Mouse (Mus musculus) megakaryocyte-erythroid progenitor cell, adult 5-6 weeks (primary cell): ENCODE data around the gene Dctn3. TPM values are rescaled to one million over a fixed set of nuclear protein-coding genes. Genes with fewer than 3 reads are reported as not detected.

ENCODE experiments used
- ATAC-seq: replicated peaks from 2 replicates; pipeline ENCODE4 v1.8.0; 2016; ENCODE audit warnings: mild to moderate bottlenecking, inconsistent platforms; ENCODE audit not compliant: severe bottlenecking, poor library complexity, low FRiP score, low TSS enrichment
- total RNA-seq, 2 experiments: library from RNA; stranded (forward) in 1 of 2; stranded (reverse) in 1 of 2; fragments of 200-1000, 215-1000 nt in 1 of 2; fragments of >200 nt in 1 of 2; fragmentation: Nextera tagmentation in 1 of 2; gene quantifications; 2 replicates each; pipeline ENCODE4 v1.2.3; 2014 to 2017

Dctn3 gene
- total RNA-seq, 2 experiments from 2014 or later = 50.6 to 81.2 TPM

DNA sequence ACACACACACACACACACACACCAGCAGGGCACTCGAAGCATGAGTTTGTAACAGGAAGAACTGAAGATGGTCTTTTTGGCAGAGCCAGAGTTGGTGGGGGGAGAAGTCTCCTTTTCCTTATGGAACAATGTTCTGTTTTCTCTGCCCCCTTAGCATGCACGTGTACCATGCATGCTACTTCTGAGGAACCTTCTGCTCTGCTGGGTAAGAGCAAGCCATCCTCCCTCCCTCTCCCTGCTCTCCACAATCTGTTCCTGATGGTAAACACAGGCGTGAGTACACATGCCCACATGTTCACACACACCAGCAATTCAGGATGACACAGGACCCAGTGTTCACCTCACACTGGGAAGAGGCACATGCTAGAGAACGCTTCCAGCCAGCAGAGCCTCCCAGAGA is 41.8 kb downstream of the Dctn3 start:
- no peak for ATAC-seq

DNA sequence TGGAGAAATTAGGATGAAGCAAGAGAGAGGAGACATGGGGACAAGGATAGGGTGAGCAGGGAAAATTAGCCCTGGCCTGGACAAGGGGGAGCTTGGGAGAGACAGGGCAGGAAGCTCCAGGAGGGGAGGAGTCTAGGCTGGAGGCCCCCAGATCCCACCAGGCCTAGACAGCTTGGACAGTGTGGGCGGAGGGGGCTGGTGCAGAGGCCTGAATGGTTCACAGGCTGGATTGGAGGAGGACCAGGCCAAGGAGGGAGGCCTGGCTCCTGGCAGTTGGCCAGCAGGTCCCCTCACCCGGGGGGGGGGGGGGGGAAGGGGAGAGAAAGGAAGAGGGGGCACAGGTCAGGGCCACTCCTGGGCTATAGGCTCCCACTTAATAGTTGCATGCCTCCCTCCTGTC is 43.7 kb downstream of the Dctn3 start:
- no peak for ATAC-seq

DNA sequence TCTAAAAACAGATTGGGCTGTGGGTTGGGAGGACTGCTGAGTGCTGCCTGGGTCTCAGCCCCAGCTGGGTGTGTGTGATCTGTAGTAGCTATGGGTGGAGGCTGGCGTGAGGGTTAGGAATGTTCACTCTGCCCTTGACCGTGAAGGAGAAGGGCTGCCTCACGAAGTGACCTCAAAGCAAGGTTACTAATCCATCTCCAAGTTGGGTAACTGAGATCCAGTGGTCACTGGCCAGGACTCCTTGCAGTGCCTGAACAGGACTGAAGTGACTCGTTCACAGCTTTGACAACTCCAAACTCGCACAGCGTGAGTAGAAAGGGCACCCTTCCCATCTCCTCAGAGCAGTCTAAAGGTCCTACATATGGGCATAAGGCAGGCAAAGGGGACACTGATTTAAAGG is 44.1 kb downstream of the Dctn3 start:
- no peak for ATAC-seq

DNA sequence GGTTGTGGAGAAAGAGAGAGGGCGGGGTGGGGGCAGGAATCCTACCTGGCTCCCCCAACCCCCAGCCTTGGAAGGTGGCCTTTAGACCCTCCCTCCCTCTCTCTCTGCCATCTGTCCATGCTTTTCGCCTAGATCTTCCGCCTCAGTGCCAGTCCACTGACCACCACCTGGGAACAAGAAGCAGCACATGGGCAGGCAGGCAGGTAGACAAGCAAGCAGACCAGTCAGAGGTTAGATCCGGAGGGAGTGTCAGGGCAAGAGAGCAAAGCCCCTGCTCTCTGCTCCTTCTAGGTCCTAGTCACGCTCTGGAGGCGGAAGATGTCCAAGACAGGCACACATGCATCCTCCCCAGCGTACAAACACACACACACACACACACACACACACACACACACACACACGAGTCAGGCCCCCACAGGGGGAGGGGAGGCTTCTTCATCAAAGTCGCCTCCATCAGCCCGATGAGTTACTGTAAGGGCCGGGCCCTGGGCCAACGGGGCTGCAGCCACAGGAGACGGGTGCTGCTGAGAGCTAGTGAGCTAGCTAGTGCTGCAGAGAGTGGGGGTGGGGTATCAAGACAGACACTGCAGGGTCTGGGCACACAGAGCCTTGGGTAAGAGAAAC is 45.9 kb downstream of the Dctn3 start:
- ATAC-seq = no peak

- ATAC-seq = no peak
These were observed 46.5 kb downstream of the Dctn3 start for GRCm38 (mm10) chr4:41676248-41677005.

DNA sequence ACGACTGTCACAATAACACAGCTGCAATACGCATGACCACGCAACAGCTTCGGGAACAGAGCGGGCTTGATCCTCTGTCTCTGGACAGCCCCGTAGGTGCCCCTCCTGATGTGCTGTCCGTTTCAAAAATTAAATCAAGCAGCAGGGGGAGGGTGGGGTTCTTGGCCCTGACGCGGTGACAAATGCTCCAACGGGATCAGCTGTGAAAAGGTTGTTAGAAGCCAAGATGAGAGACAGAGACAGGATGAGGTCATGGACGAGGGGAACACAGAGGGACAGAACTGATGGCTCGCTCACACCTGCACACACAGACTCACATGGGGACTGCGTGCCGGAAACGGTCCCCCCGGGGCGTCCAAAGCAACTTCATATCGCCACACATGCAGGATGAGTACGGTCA is 49.8 kb downstream of the Dctn3 start:
- no peak for ATAC-seq

- ATAC-seq = no peak
These were observed 50.4 kb downstream of the Dctn3 start for GRCm38 (mm10) chr4:41672522-41672963.

DNA sequence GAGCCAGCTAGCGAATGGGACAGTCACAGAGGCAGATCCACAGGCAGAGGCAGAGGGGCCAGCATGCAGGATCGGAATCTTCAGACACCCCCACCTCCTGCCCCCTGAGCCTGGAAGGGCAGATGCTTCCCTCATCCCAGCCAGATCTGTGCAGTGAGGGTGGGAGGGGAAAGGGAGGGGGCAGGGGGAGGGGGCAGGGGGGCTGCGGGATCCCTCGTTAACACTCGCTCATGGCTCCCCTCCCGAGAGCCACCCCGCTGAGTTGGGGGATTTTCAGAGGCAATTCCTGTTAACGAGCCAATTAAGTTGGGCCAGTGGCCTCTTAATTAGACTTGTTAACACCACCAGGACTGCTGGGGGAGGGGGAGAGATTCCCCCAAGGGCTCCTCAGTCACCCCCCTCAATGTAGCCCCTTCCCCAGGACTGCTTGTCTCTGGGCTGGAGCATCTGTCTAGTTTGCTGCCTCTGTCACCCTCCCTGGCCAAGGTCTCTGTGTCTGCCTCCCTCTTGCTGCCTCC is 50.9 kb downstream of the Dctn3 start:
- ATAC-seq = no peak

- ATAC-seq = no peak
These were observed 51.5 kb downstream of the Dctn3 start for GRCm38 (mm10) chr4:41671500-41671899.

GRCm38 (mm10) chr4:41670836-41671235 is 52.1 kb downstream of the Dctn3 start:
- ATAC-seq = no peak

- no peak for ATAC-seq
These were observed 56.3 kb downstream of the Dctn3 start for GRCm38 (mm10) chr4:41666646-41667045.

GRCm38 (mm10) chr4:41665009-41665675 is 57.8 kb downstream of the Dctn3 start:
- ATAC-seq = no peak

Other genes with a start within 250 kb of the Dctn3 start
- 0.15 TPM in 1 of 2 replicates, not detected in the other for gene AI464131, start 220.1 kb downstream of the Dctn3 start, total RNA-seq (2014; fragmentation: Nextera tagmentation)
- gene AI464131, start 220.1 kb downstream of the Dctn3 start, total RNA-seq (2017) = not detected in 2 replicates
- not detected in 2 replicates for gene 1110017D15Rik, start 205.8 kb downstream of the Dctn3 start, total RNA-seq (2014; fragmentation: Nextera tagmentation)
- gene 1110017D15Rik, start 205.8 kb downstream of the Dctn3 start, total RNA-seq (2017) = not detected in 2 replicates
- gene Fam219a, start 153.6 kb downstream of the Dctn3 start, total RNA-seq (2014; fragmentation: Nextera tagmentation) = 1.7 and 1.9 TPM in 2 replicates
- gene Fam219a, start 153.6 kb downstream of the Dctn3 start, total RNA-seq (2017) = 0.11 and 0.52 TPM in 2 replicates
- gene Dnaic1, start 153.4 kb downstream of the Dctn3 start, total RNA-seq (2014; fragmentation: Nextera tagmentation) = not detected in 2 replicates
- not detected in 2 replicates for gene Dnaic1, start 153.4 kb downstream of the Dctn3 start, total RNA-seq (2017)
- gene Enho, start 82.8 kb downstream of the Dctn3 start, total RNA-seq (2014; fragmentation: Nextera tagmentation) = not detected in 2 replicates
- gene Enho, start 82.8 kb downstream of the Dctn3 start, total RNA-seq (2017) = not detected in 2 replicates
- not detected in 2 replicates for gene Cntfr, start 26.1 kb downstream of the Dctn3 start, total RNA-seq (2014; fragmentation: Nextera tagmentation)
- gene Cntfr, start 26.1 kb downstream of the Dctn3 start, total RNA-seq (2017) = not detected in 2 replicates
- 21.5 and 39.9 TPM in 2 replicates for gene Il11ra1, start 23.2 kb downstream of the Dctn3 start, total RNA-seq (2014; fragmentation: Nextera tagmentation)
- gene Il11ra1, start 23.2 kb downstream of the Dctn3 start, total RNA-seq (2017) = 36.0 and 45.3 TPM in 2 replicates
- gene Rpp25l, start 9.6 kb downstream of the Dctn3 start, total RNA-seq (2014; fragmentation: Nextera tagmentation) = 37.5 and 44.7 TPM in 2 replicates
- gene Rpp25l, start 9.6 kb downstream of the Dctn3 start, total RNA-seq (2017) = 33.5 and 38.9 TPM in 2 replicates
- gene Arid3c, start 8.0 kb upstream of the Dctn3 start, total RNA-seq (2014; fragmentation: Nextera tagmentation) = not detected in 2 replicates
- not detected in 2 replicates for gene Arid3c, start 8.0 kb upstream of the Dctn3 start, total RNA-seq (2017)
- gene Galt, start 32.1 kb upstream of the Dctn3 start, total RNA-seq (2014; fragmentation: Nextera tagmentation) = 37.9 and 50.1 TPM in 2 replicates
- 28.0 and 31.0 TPM in 2 replicates for gene Galt, start 32.1 kb upstream of the Dctn3 start, total RNA-seq (2017)
- gene Sigmar1, start 33.0 kb upstream of the Dctn3 start, total RNA-seq (2014; fragmentation: Nextera tagmentation) = 34.2 and 53.7 TPM in 2 replicates
- gene Sigmar1, start 33.0 kb upstream of the Dctn3 start, total RNA-seq (2017) = 49.7 and 57.2 TPM in 2 replicates
- 11.7 and 35.2 TPM in 2 replicates for gene Ccl27a, start 51.1 kb upstream of the Dctn3 start, total RNA-seq (2014; fragmentation: Nextera tagmentation)
- 3.0 TPM in 1 of 2 replicates, not detected in the other for gene Ccl27a, start 51.1 kb upstream of the Dctn3 start, total RNA-seq (2017)
- gene Gm21541, start 180.4 kb upstream of the Dctn3 start, total RNA-seq (2014; fragmentation: Nextera tagmentation) = not detected in 2 replicates
- not detected in 2 replicates for gene Gm21541, start 180.4 kb upstream of the Dctn3 start, total RNA-seq (2017)
- 1.6 and 1.9 TPM in 2 replicates for gene Gm20878, start 218.4 kb upstream of the Dctn3 start, total RNA-seq (2014; fragmentation: Nextera tagmentation)
- 0.99 and 7.6 TPM in 2 replicates for gene Gm20878, start 218.4 kb upstream of the Dctn3 start, total RNA-seq (2017)
- gene Fam205a4, start 242.9 kb upstream of the Dctn3 start, total RNA-seq (2014; fragmentation: Nextera tagmentation) = 0.33 and 0.42 TPM in 2 replicates
- not detected in 2 replicates for gene Fam205a4, start 242.9 kb upstream of the Dctn3 start, total RNA-seq (2017)